Mouse (Mus musculus) liver, embryonic 14.5 days (tissue): ENCODE data around the gene Tomm7. TPM values are rescaled to one million over a fixed set of nuclear protein-coding genes. Genes with fewer than 3 reads are reported as not detected.

Experiments
- ATAC-seq: fragments of 200-750 bp; cut with Nextera tagmentation; 2 replicates; pipeline ENCODE4 v1.8.0; 2017; ENCODE audit warnings: moderate number of reproducible peaks, mild to moderate bottlenecking, moderate library complexity; ENCODE audit not compliant: insufficient read depth
- DNase-seq, 3 experiments: peaks; one replicate each; pipeline ENCODE4 v3.0.0-alpha.2; 2012 to 2013; ENCODE audit warnings: low read depth in 3 of 3, low spot score in 3 of 3
- H3K27ac ChIP-seq: fragments of 300-500 bp; sonication (generic); 2 replicates; pipeline ENCODE4 v1.5.1; 2014; ENCODE audit warnings: moderate library complexity, mild to moderate bottlenecking, control low read depth, inconsistent platforms
- H3K27me3 ChIP-seq: fragments of 300-500 bp; sonication (generic); 2 replicates; pipeline ENCODE4 v1.6.1; 2014; ENCODE audit warnings: mild to moderate bottlenecking, low read length, moderate library complexity; ENCODE audit not compliant: control insufficient read depth, insufficient read depth
- H3K36me3 ChIP-seq: fragments of 300-500 bp; sonication (generic); replicated peaks from 2 replicates; pipeline ENCODE4 v1.6.1; 2014; ENCODE audit warnings: low read depth; ENCODE audit not compliant: control insufficient read depth, insufficient read depth
- H3K4me1 ChIP-seq, 2 experiments: fragments of 200-500 bp in 1 of 2; fragments of 300-500 bp in 1 of 2; sonication (generic) in 1 of 2; replicated peaks; 2 replicates each; pipeline ENCODE4 v1.6.1; 2012 to 2014; ENCODE audit warnings: antibody characterized with exemption in 1 of 2, inconsistent platforms in 1 of 2, low read length in 1 of 2; ENCODE audit not compliant: control insufficient read depth in 2 of 2, insufficient read depth in 2 of 2
- H3K4me2 ChIP-seq: fragments of 300-500 bp; sonication (generic); 2 replicates; pipeline ENCODE4 v1.6.1; 2014; ENCODE audit warnings: low read depth, mild to moderate bottlenecking, control low read depth, moderate library complexity
- H3K4me3 ChIP-seq, 2 experiments: fragments of 200-500 bp in 1 of 2; fragments of 300-500 bp in 1 of 2; sonication (generic) in 1 of 2; 2 replicates each; pipeline ENCODE4 v1.5.1; 2012 to 2014; ENCODE audit warnings: low read depth in 2 of 2, low read length in 2 of 2, mild to moderate bottlenecking in 2 of 2, control low read depth in 1 of 2, inconsistent platforms in 1 of 2, moderate library complexity in 1 of 2; ENCODE audit not compliant: insufficient read depth in 1 of 2
- H3K9ac ChIP-seq: fragments of 300-500 bp; sonication (generic); replicated peaks from 2 replicates; pipeline ENCODE4 v1.6.1; 2014; ENCODE audit warnings: mild to moderate bottlenecking, control low read depth, moderate library complexity
- H3K9me3 ChIP-seq: fragments of 300-500 bp; sonication (generic); 2 replicates; pipeline ENCODE4 v1.6.1; 2016; ENCODE audit warnings: low read length, mixed read lengths; ENCODE audit not compliant: control insufficient read depth
- CTCF ChIP-seq: IDR thresholded peaks from 2 replicates; pipeline ENCODE4 v1.5.1; 2016; ENCODE audit warnings: antibody characterized with exemption, low read depth, control low read depth
- EP300 ChIP-seq: IDR thresholded peaks from 2 replicates; pipeline ENCODE4 v1.6.1; 2016; ENCODE audit warnings: antibody characterized with exemption, low read depth
- WGBS: fragments of 180-500 bp; shearing (Covaris S2); extraction: QIAGEN DNeasy Blood & Tissue Kit; methylation state at CpG from one replicate; pipeline ENCODE4 v1.1.7; 2014; ENCODE audit not compliant: insufficient replicate concordance; 5-methylcytosine and 5-hydroxymethylcytosine counted together
- polyA plus RNA-seq, 2 experiments: library from polyadenylated mRNA; depleted of rRNA in 1 of 2; stranded (reverse) in 1 of 2; unstranded in 1 of 2; fragments of >200 nt; fragmentation: Nextera tagmentation in 1 of 2; extraction: Ambion mirVana in 1 of 2; gene quantifications; 2 replicates each; pipeline versions ENCODE4 v1.2.1 to v1.2.3; 2012 to 2014

Gene Tomm7
- polyA plus RNA-seq, 2 experiments, result 58.7 to 82.8 TPM

- ATAC-seq (no peak; the same call in 1 of the 2 replicates), DNase-seq (no peak)
- H3K4me1 ChIP-seq, result no peaks in the 10 kb centered on the region
- no peak overlapping the region for H3K9ac ChIP-seq
- no peaks in the 10 kb centered on the region for H3K9me3 ChIP-seq
- WGBS, result 59% methylated on average over 8 of the region's 8 CpGs
- H3K36me3 ChIP-seq, result peaks cover 10% of the 10 kb centered on the region
- no peak overlapping the region for H3K27ac ChIP-seq
- no peak for TF ChIP-seq EP300
- TF ChIP-seq CTCF, result no peak
- no peak overlapping the region for H3K4me3 ChIP-seq
- no peak overlapping the region for H3K4me2 ChIP-seq
- no peaks in the 10 kb centered on the region for H3K27me3 ChIP-seq
These were observed 19.7 kb downstream of the Tomm7 start for GRCm38 (mm10) chr5:23824171-23824733.

GRCm38 (mm10) chr5:23822306-23822705, 21.7 kb downstream of the Tomm7 start:
- Histone ChIP-seq H3K9ac (no peak overlapping the region), H3K4me1 (no peaks in the 10 kb centered on the region), H3K27me3 (no peaks in the 10 kb centered on the region), H3K27ac (no peak overlapping the region), H3K4me2 (no peak overlapping the region), H3K4me3 (no peak overlapping the region), H3K36me3 (peaks cover 19% of the 10 kb centered on the region), H3K9me3 (no peaks in the 10 kb centered on the region)
- no peak for ATAC-seq
- 64% methylated on average over 11 of the region's 11 CpGs for WGBS
- DNase-seq, result no peak
- TF ChIP-seq EP300 (no peak), CTCF (no peak)

- Histone ChIP-seq H3K4me3 (no peak overlapping the region), H3K9ac (no peak overlapping the region), H3K4me2 (no peak overlapping the region), H3K4me1 (no peaks in the 10 kb centered on the region), H3K27ac (no peak overlapping the region), H3K36me3 (peaks cover 53% of the 10 kb centered on the region), H3K27me3 (no peaks in the 10 kb centered on the region), H3K9me3 (no peaks in the 10 kb centered on the region)
- TF ChIP-seq CTCF (no peak), EP300 (no peak)
- DNase-seq (no peak), ATAC-seq (no peak)
- WGBS, result 91% methylated on average over 15 of the region's 15 CpGs
These were observed 27.3 kb downstream of the Tomm7 start for GRCm38 (mm10) chr5:23816681-23817080.

- no peak for TF ChIP-seq EP300
- no peak for TF ChIP-seq CTCF
- 94% methylated on average over 5 of the region's 5 CpGs for WGBS
- DNase-seq (no peak), ATAC-seq (no peak)
- H3K4me2 ChIP-seq, result no peak overlapping the region
- no peaks in the 10 kb centered on the region for H3K27me3 ChIP-seq
- H3K9ac ChIP-seq, result no peak overlapping the region
- no peak overlapping the region for H3K4me3 ChIP-seq
- no peaks in the 10 kb centered on the region for H3K9me3 ChIP-seq
- H3K27ac ChIP-seq, result no peak overlapping the region
- H3K36me3 ChIP-seq, result peaks cover 58% of the 10 kb centered on the region
- H3K4me1 ChIP-seq, result no peaks in the 10 kb centered on the region
These were observed 29.1 kb downstream of the Tomm7 start for GRCm38 (mm10) chr5:23814841-23815240.

- no peak overlapping the region for H3K9ac ChIP-seq
- no peak overlapping the region for H3K4me2 ChIP-seq
- TF ChIP-seq CTCF (no peak), EP300 (no peak)
- no peak overlapping the region for H3K4me3 ChIP-seq
- H3K27me3 ChIP-seq, result no peaks in the 10 kb centered on the region
- H3K9me3 ChIP-seq, result no peaks in the 10 kb centered on the region
- peaks cover 37% of the 10 kb centered on the region for H3K36me3 ChIP-seq
- no peak for DNase-seq
- WGBS, result 77% methylated on average over 2 of the region's 2 CpGs
- no peak overlapping the region for H3K27ac ChIP-seq
- no peak for ATAC-seq
- H3K4me1 ChIP-seq, result peaks cover 8 to 14% of the 10 kb centered on the region in 2 experiments
These were observed 51.2 kb downstream of the Tomm7 start for GRCm38 (mm10) chr5:23792726-23793125.
